Mouse (Mus musculus): ENCODE results near the gene Xylt1. TPM values are rescaled to one million over a fixed set of nuclear protein-coding genes. Genes with fewer than 3 reads are reported as not detected.
A peak's percentile ranks its signal among the peaks of the same experiment; 100 is the strongest.

Gene Xylt1
- total and polyA plus RNA-seq, 3 experiments = 9.0 to 13.3 TPM; not detected in 1

DNA sequence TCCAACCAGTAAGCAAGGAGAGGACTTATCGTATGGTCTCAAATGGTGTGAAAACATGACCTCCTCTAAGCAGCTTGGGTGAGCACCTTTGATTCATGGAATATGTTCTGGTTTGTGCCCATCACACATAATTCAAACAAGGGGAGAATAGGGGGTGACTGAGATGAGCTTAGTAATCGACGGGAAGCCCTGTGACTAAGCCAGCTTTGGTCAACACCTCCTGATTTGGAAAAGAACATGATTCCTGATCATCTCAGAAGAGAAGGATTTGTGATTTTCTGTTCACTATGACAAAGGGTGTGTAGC is 306.2 kb downstream of the Xylt1 start:
- peaks cover 0 to 1% of the 10 kb centered on the region in 2 experiments; a peak in 2 of 4 replicates for H3K27me3 ChIP-seq (ENCODE audit: control insufficient read depth in 1 of 2, insufficient read depth in 2 of 2, low read length in 2 of 2)
- no peak overlapping the region for H3K27ac ChIP-seq (ENCODE audit: control insufficient read depth, low read depth, low read length)
- no peaks in the 10 kb centered on the region for H3K4me1 ChIP-seq (ENCODE audit: control insufficient read depth in 1 of 2, insufficient read depth in 2 of 2, low read length in 2 of 2)
- H3K9ac ChIP-seq (ENCODE audit: control insufficient read depth, low read depth, low read length, poor library complexity, severe bottlenecking) = no peak overlapping the region
- H3K9me3 ChIP-seq (replicated peaks; ENCODE audit: insufficient read depth, low read length) = no peaks in the 10 kb centered on the region
- no peak overlapping the region for H3K4me3 ChIP-seq (ENCODE audit: control insufficient read depth in 1 of 2, insufficient read depth in 1 of 2, low read depth in 2 of 2, low read length in 2 of 2)
- no peak for DNase-seq (ENCODE audit: low read depth, low spot score)
- no peaks in the 10 kb centered on the region for H3K36me3 ChIP-seq (ENCODE audit: control insufficient read depth in 1 of 2, insufficient read depth in 2 of 2, low read length in 2 of 2)
- TF ChIP-seq JUND (IDR thresholded peaks at IDR 0.05; ENCODE audit: low read depth, low read length) = no peak
- TF ChIP-seq ETS1 (IDR thresholded peaks at IDR 0.05; ENCODE audit: low read depth, low read length) = no peak
- no peak for TF ChIP-seq USF1 (IDR thresholded peaks at IDR 0.05; ENCODE audit: low read depth, low read length)
- TF ChIP-seq MAFK (IDR thresholded peaks at IDR 0.05; ENCODE audit: borderline replicate concordance, low read depth, low read length) = no peak
- TF ChIP-seq POLR2A (IDR thresholded peaks at IDR 0.05; ENCODE audit: control insufficient read depth in 1 of 2, insufficient read depth in 1 of 2, low read depth in 1 of 2, low read length in 2 of 2, poor library complexity in 1 of 2) = no peak
- no peak for TF ChIP-seq USF2 (IDR thresholded peaks at IDR 0.05; ENCODE audit: borderline replicate concordance in 1 of 2, insufficient read depth in 1 of 2, low read depth in 1 of 2, low read length in 2 of 2)
- TF ChIP-seq POLR2AphosphoS5 (IDR thresholded peaks at IDR 0.05; ENCODE audit: borderline replicate concordance, low read depth, low read length) = no peak
- TF ChIP-seq UBTF (IDR thresholded peaks at IDR 0.05; ENCODE audit: borderline replicate concordance, insufficient read depth, low read depth, low read length) = no peak
- TF ChIP-seq CHD1 (IDR thresholded peaks at IDR 0.05; ENCODE audit: low read depth, low read length) = no peak
- no peak for TF ChIP-seq ELF1 (IDR thresholded peaks at IDR 0.05; ENCODE audit: low read depth, low read length)
- TF ChIP-seq RCOR1 (IDR thresholded peaks at IDR 0.05; ENCODE audit: low read depth, low read length) = no peak
- TF ChIP-seq EP300 (IDR thresholded peaks at IDR 0.05; ENCODE audit: low read depth in 1 of 2, low read length in 2 of 2) = no peak
- no peaks in the 10 kb centered on the region for H3K79me2 ChIP-seq (ENCODE audit: control insufficient read depth, insufficient read depth, low read length, poor library complexity)

- Histone ChIP-seq H3K9ac (ENCODE audit: control insufficient read depth, low read depth, low read length, poor library complexity, severe bottlenecking) (no peak overlapping the region), H3K36me3 (ENCODE audit: control insufficient read depth in 1 of 2, insufficient read depth in 2 of 2, low read length in 2 of 2) (no peaks in the 10 kb centered on the region), H3K9me3 (replicated peaks; ENCODE audit: insufficient read depth, low read length) (no peaks in the 10 kb centered on the region), H3K79me2 (ENCODE audit: control insufficient read depth, insufficient read depth, low read length, poor library complexity) (no peaks in the 10 kb centered on the region), H3K4me3 (ENCODE audit: control insufficient read depth in 1 of 2, insufficient read depth in 1 of 2, low read depth in 2 of 2, low read length in 2 of 2) (no peak overlapping the region), H3K27ac (ENCODE audit: control insufficient read depth, low read depth, low read length) (no peak overlapping the region), H3K4me1 (ENCODE audit: control insufficient read depth in 1 of 2, insufficient read depth in 2 of 2, low read length in 2 of 2) (no peaks in the 10 kb centered on the region), H3K27me3 (ENCODE audit: control insufficient read depth in 1 of 2, insufficient read depth in 2 of 2, low read length in 2 of 2) (no peaks in the 10 kb centered on the region; a peak in 1 of 4 replicates)
- peak; percentile 15 for DNase-seq (ENCODE audit: low read depth, low spot score)
- TF ChIP-seq CHD2 (IDR thresholded peaks at IDR 0.05; ENCODE audit: low read length) = no peak
- peak; percentile 8; the same call in 1 of the 2 replicates for TF ChIP-seq ZC3H11A (IDR thresholded peaks at IDR 0.05; ENCODE audit: low read depth, low read length)
- no peak for TF ChIP-seq MAFK (IDR thresholded peaks at IDR 0.05; ENCODE audit: borderline replicate concordance, low read depth, low read length)
- no peak for TF ChIP-seq EP300 (IDR thresholded peaks at IDR 0.05; ENCODE audit: low read depth in 1 of 2, low read length in 2 of 2)
- no peak for TF ChIP-seq ETS1 (IDR thresholded peaks at IDR 0.05; ENCODE audit: low read depth, low read length)
- no peak for TF ChIP-seq TBP (IDR thresholded peaks at IDR 0.05; ENCODE audit: low read depth, low read length)
- no peak for TF ChIP-seq UBTF (IDR thresholded peaks at IDR 0.05; ENCODE audit: borderline replicate concordance, insufficient read depth, low read depth, low read length)
- TF ChIP-seq GATA1 (IDR thresholded peaks at IDR 0.05; ENCODE audit: low read depth, low read length) = no peak
- TF ChIP-seq USF2 (IDR thresholded peaks at IDR 0.05; ENCODE audit: borderline replicate concordance in 1 of 2, insufficient read depth in 1 of 2, low read depth in 1 of 2, low read length in 2 of 2) = no peak
- TF ChIP-seq JUND (IDR thresholded peaks at IDR 0.05; ENCODE audit: low read depth, low read length) = no peak
- no peak for TF ChIP-seq GABPA (IDR thresholded peaks at IDR 0.05; ENCODE audit: low read depth, low read length)
- peak; percentile 71 for TF ChIP-seq SMC3 (IDR thresholded peaks at IDR 0.05; ENCODE audit: low read depth, low read length)
- TF ChIP-seq CTCF (IDR thresholded peaks at IDR 0.05 in 2 of 3, conservative IDR thresholded peaks at IDR 0.05 in 1 of 3; ENCODE audit: control insufficient read depth in 1 of 3, insufficient read depth in 1 of 3, low read depth in 2 of 3, low read length in 3 of 3, poor library complexity in 1 of 3, severe bottlenecking in 1 of 3) = peak; percentile 21 to 61 (median 56); a peak in 5 of 6 replicates
- TF ChIP-seq RAD21 (IDR thresholded peaks at IDR 0.05; ENCODE audit: low read depth, low read length) = peak; percentile 42
- TF ChIP-seq ZMIZ1 (IDR thresholded peaks at IDR 0.05; ENCODE audit: low read depth, low read length) = no peak
- no peak for TF ChIP-seq POLR2AphosphoS2 (IDR thresholded peaks at IDR 0.05; ENCODE audit: low read length)
- no peak for TF ChIP-seq MXI1 (IDR thresholded peaks at IDR 0.05; ENCODE audit: low read depth, low read length)
- TF ChIP-seq HCFC1 (IDR thresholded peaks at IDR 0.05; ENCODE audit: low read depth, low read length) = no peak
- no peak for TF ChIP-seq ZKSCAN1 (IDR thresholded peaks at IDR 0.05; ENCODE audit: low read depth, low read length)
Measured at GRCm38 (mm10) chr7:117695612-117696011, 314.8 kb downstream of the Xylt1 start.

Measured in MEL (cell line).